16 mouse cellular contexts compared by ENCODE assay signal in the genomic region with DNA sequence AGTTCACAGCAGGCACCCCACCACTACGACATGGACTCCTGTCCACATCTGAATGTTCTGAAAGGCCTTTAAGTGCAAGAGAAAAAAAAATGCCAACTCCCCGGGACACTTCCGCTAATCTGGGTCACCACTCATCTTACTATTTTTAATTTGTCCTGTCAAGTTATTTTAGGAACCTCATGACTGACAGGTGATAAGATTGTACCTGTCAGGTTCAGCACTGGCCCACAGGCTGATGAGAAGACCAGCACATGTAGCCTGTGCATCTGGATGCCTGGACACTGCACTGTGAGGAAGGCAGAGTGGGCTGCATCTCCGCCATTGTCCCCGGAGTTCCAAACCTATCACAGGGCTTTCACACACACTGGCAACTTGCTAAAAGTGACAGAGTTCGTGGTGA. TPM values are rescaled to one million over a fixed set of nuclear protein-coding genes. Genes with fewer than 3 reads are reported as not detected.
"Had no signal": no experiment of that assay in that cellular context is flagged by ENCODE, and none has a peak within 500 bp of the region (broad histone marks: within the 10 kb centered on the region; RNA-seq: fewer than 3 reads in every experiment).

No protein-coding gene starts in this region.

- H3K27ac ChIP-seq: left cerebral cortex, adult 2 months; limb, embryonic 12.5 days; liver, embryonic 13.5 days; lung, embryonic 15.5 days; macrophage; midbrain, embryonic 13.5 days; stomach, postnatal 0 days had no signal

- H3K9me3 ChIP-seq: limb, embryonic 12.5 days; liver, embryonic 13.5 days; lung, embryonic 15.5 days; midbrain, embryonic 13.5 days had no signal

- DNase-seq: kidney, postnatal 25 days; liver; liver, embryonic 13.5 days; liver, postnatal 0 days; lung, postnatal 14 days; right cerebral cortex, adult 18-20 months; right cerebral cortex, postnatal 25 days; thymus, postnatal 4 days had no signal

- H3K36me3 ChIP-seq: limb, embryonic 12.5 days; liver, embryonic 13.5 days; lung, embryonic 15.5 days; midbrain, embryonic 13.5 days had no signal

- H3K4me1 ChIP-seq: liver, embryonic 13.5 days had no signal

- ATAC-seq: liver, postnatal 0 days; midbrain, embryonic 13.5 days had no signal

- H3K9ac ChIP-seq: limb, embryonic 12.5 days; liver, embryonic 13.5 days; liver, postnatal 0 days; lung, embryonic 15.5 days; midbrain, embryonic 13.5 days had no signal

- H3K4me2 ChIP-seq: limb, embryonic 12.5 days; liver, embryonic 13.5 days; lung, embryonic 15.5 days; midbrain, embryonic 13.5 days had no signal

- H3K4me3 ChIP-seq: left cerebral cortex, adult 2 months; limb, embryonic 12.5 days; liver, embryonic 13.5 days; lung, embryonic 15.5 days; midbrain, embryonic 13.5 days had no signal

RNA-seq across cellular contexts. Expression of gene Ntsr2, which starts 3.4 kb away (rescaled TPM):
- total RNA-seq: megakaryocyte-erythroid progenitor cell, adult 5-6 weeks had no signal
- polyA plus RNA-seq: limb, embryonic 12.5 days; liver, embryonic 13.5 days; liver, postnatal 0 days; lung, embryonic 15.5 days; macrophage; small intestine, adult 2 months; stomach, postnatal 0 days had no signal
